Comparison of ENCODE assay signal across 10 mouse cellular contexts in the genomic region with DNA sequence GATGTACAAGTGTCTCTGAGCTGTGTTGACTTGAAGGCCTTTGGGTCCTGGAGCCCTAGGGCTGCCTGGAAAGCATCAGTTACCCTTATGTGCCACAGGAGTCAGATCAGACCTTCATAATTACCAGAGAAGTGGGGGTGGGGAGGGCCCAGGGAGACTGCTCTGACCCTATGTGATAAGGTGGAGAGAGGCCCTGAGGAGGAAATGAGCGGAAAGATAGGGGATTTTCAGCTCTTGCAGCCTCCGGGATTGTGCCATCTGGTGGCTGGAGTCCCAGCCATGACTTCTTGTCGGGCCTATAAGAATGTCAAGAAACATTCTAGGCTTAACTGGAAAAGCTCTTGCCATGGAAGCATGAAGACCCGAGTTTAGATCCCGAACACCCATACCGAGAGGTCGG. TPM values are rescaled to one million over a fixed set of nuclear protein-coding genes. Genes with fewer than 3 reads are reported as not detected.
DNase-seq lines count a peak whose midpoint lies in the region; ATAC-seq and TF ChIP-seq lines count a peak whose summit lies in the region.
"Had no signal": no experiment of that assay in that cellular context is flagged by ENCODE, and none has a peak within 500 bp of the region (broad histone marks: within the 10 kb centered on the region; RNA-seq: fewer than 3 reads in every experiment).

No protein-coding gene starts in this region.

- no peak overlapping the region for H3K27ac ChIP-seq in layer of hippocampus, adult 2 months
- H3K27ac ChIP-seq in liver, embryonic 12.5 days: peak overlapping the region; percentile 86
- H3K27ac ChIP-seq: forebrain, embryonic 15.5 days had no signal

- H3K4me1 ChIP-seq in liver, embryonic 12.5 days: peaks cover 57% of the 10 kb centered on the region
- H3K4me1 ChIP-seq: forebrain, embryonic 15.5 days had no signal

- no peak for DNase-seq in layer of hippocampus, adult 2 months (ENCODE audit: low spot score in 2 of 2)
- DNase-seq in layer of hippocampus, postnatal 14 days (ENCODE audit: low spot score in 2 of 2): no peak
- peak; percentile 67 for DNase-seq in c-Kit-positive CD71-negative TER-119-negative erythroid progenitor cells, embryonic 14.5 days (ENCODE audit: low read depth)
- DNase-seq in spleen, postnatal 4 days (ENCODE audit: low spot score in 2 of 2): peak; percentile 83 to 85
- no peak for DNase-seq in right cerebral cortex, adult 2 months (ENCODE audit: low spot score in 2 of 2)
- no peak for DNase-seq in layer of hippocampus, postnatal 36 days
- DNase-seq in urinary bladder, adult 18-20 months (ENCODE audit: low spot score in 2 of 2): no peak
- DNase-seq: thymus, postnatal 36 days had no signal

- H3K36me3 ChIP-seq in liver, embryonic 12.5 days: peaks cover 2% of the 10 kb centered on the region; the same call in 1 of the 2 replicates
- H3K36me3 ChIP-seq: forebrain, embryonic 15.5 days had no signal

- H3K4me2 ChIP-seq in liver, embryonic 12.5 days: peak overlapping the region; percentile 51
- H3K4me2 ChIP-seq: forebrain, embryonic 15.5 days had no signal

- peak overlapping the region; percentile 54 for H3K9ac ChIP-seq in liver, embryonic 12.5 days
- H3K9ac ChIP-seq: forebrain, embryonic 15.5 days had no signal

- peak; percentile 51 for TF ChIP-seq CTCF in layer of hippocampus, adult 2 months (conservative IDR thresholded peaks at IDR 0.05)

- peak; percentile 96 for ATAC-seq in liver, embryonic 12.5 days
- ATAC-seq: forebrain, embryonic 15.5 days had no signal

- no peaks in the 10 kb centered on the region for H3K9me3 ChIP-seq in liver, embryonic 12.5 days (replicated peaks)
- H3K9me3 ChIP-seq: forebrain, embryonic 15.5 days had no signal

- no peak overlapping the region for H3K4me3 ChIP-seq in layer of hippocampus, adult 2 months
- H3K4me3 ChIP-seq in liver, embryonic 12.5 days: peak overlapping the region; percentile 24; the same call in 1 of the 2 replicates
- H3K4me3 ChIP-seq: forebrain, embryonic 15.5 days had no signal

- H3K27me3 ChIP-seq in liver, embryonic 12.5 days (replicated peaks): 0 out of 2 replicates have a peak, but pooled peaks cover 7% of the 10 kb centered on the region
- H3K27me3 ChIP-seq: forebrain, embryonic 15.5 days had no signal

- 23% methylated on average over 7 of the region's 7 CpGs for WGBS in liver, embryonic 12.5 days (ENCODE audit: insufficient replicate concordance)

RNA-seq across cellular contexts. Expression of a gene that starts 3.2 kb away (rescaled TPM):
- not detected for total RNA-seq in layer of hippocampus, adult 2 months (2021)
- not detected for total RNA-seq in layer of hippocampus, postnatal 14 days (2021)
- 48.2 and 55.7 TPM in 2 replicates for polyA plus RNA-seq in liver, embryonic 12.5 days (2016; fragmentation: Nextera tagmentation; extraction: Ambion mirVana)
- total RNA-seq in layer of hippocampus, postnatal 36 days (2021): not detected

RNA-seq across cellular contexts. Expression of a gene that starts 10.2 kb away (rescaled TPM):
- total RNA-seq in layer of hippocampus, adult 2 months (2021): 100 to 1,000 TPM; 271 to 305 TPM
- total RNA-seq in layer of hippocampus, postnatal 14 days (2021): 100 to 1,000 TPM; 339 TPM
- polyA plus RNA-seq in liver, embryonic 12.5 days (2016; fragmentation: Nextera tagmentation; extraction: Ambion mirVana): 514 and 545 TPM in 2 replicates
- 100 to 1,000 TPM; 287 to 328 TPM for total RNA-seq in layer of hippocampus, postnatal 36 days (2021)

RNA-seq across cellular contexts. Expression of a gene that starts 14.8 kb away (rescaled TPM):
- total RNA-seq in layer of hippocampus, adult 2 months (2021): 10 to 100 TPM; 28.1 to 32.5 TPM
- 10 to 100 TPM; 20.3 to 26.8 TPM for total RNA-seq in layer of hippocampus, postnatal 14 days (2021)
- 102 and 111 TPM in 2 replicates for polyA plus RNA-seq in liver, embryonic 12.5 days (2016; fragmentation: Nextera tagmentation; extraction: Ambion mirVana)
- total RNA-seq in layer of hippocampus, postnatal 36 days (2021): 10 to 100 TPM; 27.5 to 29.7 TPM

RNA-seq across cellular contexts. Expression of a gene that starts 19.2 kb away (rescaled TPM):
- 10 to 100 TPM; 39.9 to 43.5 TPM for total RNA-seq in layer of hippocampus, adult 2 months (2021)
- total RNA-seq in layer of hippocampus, postnatal 14 days (2021): 10 to 100 TPM; 41.3 to 42.5 TPM
- 113 and 115 TPM in 2 replicates for polyA plus RNA-seq in liver, embryonic 12.5 days (2016; fragmentation: Nextera tagmentation; extraction: Ambion mirVana)
- total RNA-seq in layer of hippocampus, postnatal 36 days (2021): 10 to 100 TPM; 40.8 to 43.6 TPM

RNA-seq across cellular contexts. Expression of a gene that starts 38.1 kb away (rescaled TPM):
- 10 to 100 TPM; 45.2 to 55.6 TPM for total RNA-seq in layer of hippocampus, adult 2 months (2021)
- total RNA-seq in layer of hippocampus, postnatal 14 days (2021): 10 to 100 TPM; 51.5 to 52.0 TPM
- polyA plus RNA-seq in liver, embryonic 12.5 days (2016; fragmentation: Nextera tagmentation; extraction: Ambion mirVana): 99.2 and 100 TPM in 2 replicates
- total RNA-seq in layer of hippocampus, postnatal 36 days (2021): 10 to 100 TPM; 46.4 to 53.5 TPM

Comparison
In these comparisons a context has a peak if more than half of its experiments do, and no peak if none do; other contexts are left out.
1. DNase-seq: peak in c-Kit-positive CD71-negative TER-119-negative erythroid progenitor cells, embryonic 14.5 days (single experiment) and spleen, postnatal 4 days (2 of 2); none in layer of hippocampus, adult 2 months (0 of 2), layer of hippocampus, postnatal 14 days (0 of 2), right cerebral cortex, adult 2 months (0 of 2), layer of hippocampus, postnatal 36 days (0 of 2) and urinary bladder, adult 18-20 months (0 of 2).